15 mouse cellular contexts compared by ENCODE assay signal in genomic region chr2:167335066-167335465, GRCm38 (mm10). TPM values are rescaled to one million over a fixed set of nuclear protein-coding genes. Genes with fewer than 3 reads are reported as not detected.
A peak's percentile ranks its signal among the peaks of the same experiment; 100 is the strongest.
DNase-seq lines count a peak whose midpoint lies in the region; ATAC-seq and TF ChIP-seq lines count a peak whose summit lies in the region.
"Had no signal": no experiment of that assay in that cellular context is flagged by ENCODE, and none has a peak within 500 bp of the region (broad histone marks: within the 10 kb centered on the region; RNA-seq: fewer than 3 reads in every experiment).

No protein-coding gene starts in this region.

- H3K9ac ChIP-seq in heart, embryonic 15.5 days = no peak overlapping the region
- H3K9ac ChIP-seq in heart, embryonic 11.5 days (ENCODE audit: low read depth, low read length) = no peak overlapping the region
- H3K9ac ChIP-seq: limb, embryonic 15.5 days; neural tube, embryonic 12.5 days; stomach, embryonic 15.5 days had no signal

- H3K4me2 ChIP-seq in heart, embryonic 15.5 days = no peak overlapping the region
- H3K4me2 ChIP-seq in heart, embryonic 11.5 days = no peak overlapping the region
- H3K4me2 ChIP-seq: limb, embryonic 15.5 days; midbrain, embryonic 11.5 days; neural tube, embryonic 12.5 days; stomach, embryonic 15.5 days had no signal

- intact Hi-C loops in gastrocnemius, postnatal 14 days (cut with DNase I; ENCODE audit: low total_unique reads) = loop anchor here (5.0 kb wide), 1 partner anchor 33 kb away; no protein-coding TSS in a partner anchor

- H3K36me3 ChIP-seq in heart, embryonic 15.5 days = no peaks in the 10 kb centered on the region
- H3K36me3 ChIP-seq in heart, embryonic 11.5 days (ENCODE audit: control insufficient read depth, insufficient read depth, low read length) = no peaks in the 10 kb centered on the region
- H3K36me3 ChIP-seq: limb, embryonic 15.5 days; neural tube, embryonic 12.5 days; stomach, embryonic 15.5 days had no signal

- peak; percentile 49 for DNase-seq in CD4-positive, CD25-positive, alpha-beta regulatory T cell, adult 2 months (ENCODE audit: low read depth, low spot score)
- DNase-seq in gastrocnemius, postnatal 14 days = no peak
- DNase-seq in layer of hippocampus, adult 18-20 months (ENCODE audit: low spot score in 2 of 2) = no peak
- no peak for DNase-seq in adrenal gland, postnatal 4 days (ENCODE audit: low spot score in 2 of 2)
- DNase-seq: cerebellum, adult 9-10 months; gastrocnemius, postnatal 25 days; kidney, postnatal 14 days had no signal

- H3K9me3 ChIP-seq in heart, embryonic 15.5 days (replicated peaks) = no peaks in the 10 kb centered on the region
- no peaks in the 10 kb centered on the region for H3K9me3 ChIP-seq in heart, embryonic 11.5 days (replicated peaks; ENCODE audit: control insufficient read depth, low read length)
- H3K9me3 ChIP-seq: limb, embryonic 15.5 days; neural tube, embryonic 12.5 days; stomach, embryonic 15.5 days had no signal

- no peak for TF ChIP-seq CTCF in bone marrow macrophage, adult 2 months (IDR thresholded peaks at IDR 0.05; ENCODE audit: low read depth, low read length)

- H3K4me1 ChIP-seq in heart, embryonic 15.5 days (replicated peaks) = peaks cover 63% of the 10 kb centered on the region
- peaks cover 56% of the 10 kb centered on the region for H3K4me1 ChIP-seq in heart, embryonic 11.5 days (ENCODE audit: control insufficient read depth, insufficient read depth, low read length)
- peaks cover 69% of the 10 kb centered on the region for H3K4me1 ChIP-seq in bone marrow macrophage, adult 2 months (ENCODE audit: control insufficient read depth, insufficient read depth, low read length)

- WGBS in heart, embryonic 15.5 days = 59% methylated on average over 9 of the region's 9 CpGs
- WGBS in heart, embryonic 11.5 days (ENCODE audit: insufficient replicate concordance) = 47% methylated on average over 9 of the region's 9 CpGs

- no peak overlapping the region for H3K4me3 ChIP-seq in heart, embryonic 15.5 days
- H3K4me3 ChIP-seq in heart, embryonic 11.5 days (ENCODE audit: low read depth, low read length) = no peak overlapping the region
- H3K4me3 ChIP-seq in bone marrow macrophage, adult 2 months (ENCODE audit: insufficient read depth, low read length) = no peak overlapping the region
- H3K4me3 ChIP-seq: limb, embryonic 15.5 days; neural tube, embryonic 12.5 days; stomach, embryonic 15.5 days had no signal

- ATAC-seq in heart, embryonic 15.5 days (replicated peaks; ENCODE audit: insufficient number of reproducible peaks, insufficient read depth, low FRiP score, low read depth) = no peak
- ATAC-seq in heart, embryonic 11.5 days (replicated peaks; ENCODE audit: insufficient number of reproducible peaks, low FRiP score, low TSS enrichment) = no peak
- ATAC-seq in megakaryocyte, adult 5-6 weeks (ENCODE audit: poor library complexity, severe bottlenecking) = peak; percentile 96

- no peak for TF ChIP-seq POLR2A in bone marrow macrophage, adult 2 months (IDR thresholded peaks at IDR 0.05; ENCODE audit: borderline replicate concordance, low read depth, low read length)

- H3K27ac ChIP-seq in heart, embryonic 15.5 days = 0 out of 2 replicates have a peak overlapping the region, but pooled peaks have one; percentile 13
- no peak overlapping the region for H3K27ac ChIP-seq in heart, embryonic 11.5 days (ENCODE audit: low read depth, low read length)
- H3K27ac ChIP-seq in bone marrow macrophage, adult 2 months (ENCODE audit: insufficient read depth, low read depth, low read length) = peak overlapping the region; percentile 20
- H3K27ac ChIP-seq: limb, embryonic 15.5 days; neural tube, embryonic 12.5 days; stomach, embryonic 15.5 days had no signal

- H3K27me3 ChIP-seq in heart, embryonic 15.5 days = no peaks in the 10 kb centered on the region
- no peaks in the 10 kb centered on the region for H3K27me3 ChIP-seq in heart, embryonic 11.5 days (ENCODE audit: control insufficient read depth, insufficient read depth, low read length)
- H3K27me3 ChIP-seq: limb, embryonic 15.5 days; neural tube, embryonic 12.5 days; stomach, embryonic 15.5 days had no signal

RNA-seq across cellular contexts. Expression of gene B4galt5, which starts 13.9 kb away (rescaled TPM):
- polyA plus RNA-seq in heart, embryonic 15.5 days (2015; fragmentation: Nextera tagmentation; extraction: Ambion mirVana) = 11.7 and 12.7 TPM in 2 replicates
- 16.1 and 24.5 TPM in 2 replicates for polyA plus RNA-seq in heart, embryonic 11.5 days (2014; fragmentation: Nextera tagmentation; extraction: Ambion mirVana)
- 57.1 and 69.9 TPM in 2 replicates for polyA plus RNA-seq in bone marrow macrophage, adult 2 months (2012; ENCODE audit: insufficient read depth, insufficient read length, missing spikeins)
- total RNA-seq in megakaryocyte, adult 5-6 weeks (2015) = 62.5 and 80.6 TPM in 2 replicates
- 52.4 and 67.3 TPM in 2 replicates for total RNA-seq in megakaryocyte, adult 5-6 weeks (2017)
- total RNA-seq in gastrocnemius, postnatal 14 days (2021) = 10 to 100 TPM; 15.0 to 17.6 TPM
- 10 to 100 TPM; 43.7 to 44.5 TPM for total RNA-seq in layer of hippocampus, adult 18-20 months (2021)
- 100 to 1,000 TPM in 1 of 2 experiments, 10 to 100 TPM in 1; 86.1 to 102 TPM for total RNA-seq in adrenal gland, postnatal 4 days (2021)
